Mouse (Mus musculus) neural tube, embryonic 12.5 days (tissue): ENCODE measurements around the gene Sptan1. TPM values are rescaled to one million over a fixed set of nuclear protein-coding genes. Genes with fewer than 3 reads are reported as not detected.

Source experiments
- ATAC-seq: fragments of 200-750 bp; cut with Nextera tagmentation; 2 replicates; pipeline ENCODE4 v1.8.0; 2017; ENCODE audit warnings: low read depth, mild to moderate bottlenecking, moderate TSS enrichment, moderate library complexity; ENCODE audit not compliant: low FRiP score
- H3K27ac ChIP-seq: fragments of 300-500 bp; sonication (generic); 2 replicates; pipeline ENCODE4 v1.5.1; 2016
- H3K27me3 ChIP-seq: fragments of 300-500 bp; sonication (generic); replicated peaks from 2 replicates; pipeline ENCODE4 v1.6.1; 2016; ENCODE audit warnings: mild to moderate bottlenecking
- H3K36me3 ChIP-seq: fragments of 300-500 bp; sonication (generic); 2 replicates; pipeline ENCODE4 v1.6.1; 2016; ENCODE audit warnings: mild to moderate bottlenecking
- H3K4me1 ChIP-seq: fragments of 300-500 bp; sonication (generic); 2 replicates; pipeline ENCODE4 v1.6.1; 2016
- H3K4me2 ChIP-seq: fragments of 300-500 bp; sonication (generic); replicated peaks from 2 replicates; pipeline ENCODE4 v1.6.1; 2016; ENCODE audit warnings: mild to moderate bottlenecking
- H3K4me3 ChIP-seq: fragments of 300-500 bp; sonication (generic); 2 replicates; pipeline ENCODE4 v1.5.1; 2016
- H3K9ac ChIP-seq: fragments of 300-500 bp; sonication (generic); 2 replicates; pipeline ENCODE4 v1.6.1; 2016; ENCODE audit warnings: mild to moderate bottlenecking
- H3K9me3 ChIP-seq: fragments of 300-500 bp; sonication (generic); 2 replicates; pipeline ENCODE4 v1.6.1; 2016; ENCODE audit warnings: mild to moderate bottlenecking
- WGBS: fragments of 180-500 bp; shearing (Covaris S2); methylation state at CpG from one replicate; pipeline ENCODE4 v1.1.7; 2016; 5-methylcytosine and 5-hydroxymethylcytosine counted together
- polyA plus RNA-seq: library from polyadenylated mRNA; unstranded; fragments of >200 nt; fragmentation: Nextera tagmentation; extraction: Ambion mirVana; gene quantifications from 2 replicates; pipeline ENCODE4 v1.2.1, GENCODE M21; 2016

Sptan1 gene
- polyA plus RNA-seq, 1 experiment from 2014 or later = 206 TPM

DNA sequence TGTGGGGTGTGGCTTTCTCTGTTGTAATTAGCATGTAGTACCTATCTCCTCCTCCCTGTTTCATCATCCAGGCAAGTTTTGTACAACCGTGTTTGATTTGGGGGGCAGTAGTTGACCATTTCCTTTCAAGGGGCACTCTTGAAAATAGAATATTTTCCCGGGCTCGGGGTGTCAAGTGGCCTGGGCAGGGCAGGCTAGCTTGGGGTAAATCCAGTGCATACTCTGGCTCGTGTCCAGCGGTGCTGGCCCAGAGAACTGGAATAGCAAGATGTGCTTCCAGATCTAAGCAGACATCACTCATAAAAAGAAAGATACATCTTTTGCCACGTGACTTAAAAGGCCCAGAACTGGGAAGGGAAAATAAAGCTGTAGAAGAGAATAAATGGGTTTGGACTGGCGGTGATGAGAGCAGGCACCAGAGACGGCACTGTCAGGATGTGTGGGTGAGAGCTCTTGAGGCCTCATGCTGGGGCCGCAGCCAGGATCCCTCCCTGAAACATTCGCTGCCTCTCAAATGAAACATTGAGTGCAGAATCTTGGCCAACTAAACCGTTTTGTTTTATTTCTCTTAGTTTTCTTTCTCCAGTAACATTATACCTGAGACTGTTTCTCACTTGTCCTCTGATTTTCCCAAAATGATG, 49.1 kb downstream of the Sptan1 start:
- Histone ChIP-seq H3K4me2 (no peak overlapping the region), H3K27ac (no peak overlapping the region), H3K27me3 (no peaks in the 10 kb centered on the region), H3K9ac (no peak overlapping the region), H3K9me3 (no peaks in the 10 kb centered on the region), H3K4me1 (no peaks in the 10 kb centered on the region), H3K36me3 (peaks cover 98% of the 10 kb centered on the region), H3K4me3 (no peak overlapping the region)
- no peak for ATAC-seq
- 94% methylated on average over 11 of the region's 11 CpGs for WGBS

DNA sequence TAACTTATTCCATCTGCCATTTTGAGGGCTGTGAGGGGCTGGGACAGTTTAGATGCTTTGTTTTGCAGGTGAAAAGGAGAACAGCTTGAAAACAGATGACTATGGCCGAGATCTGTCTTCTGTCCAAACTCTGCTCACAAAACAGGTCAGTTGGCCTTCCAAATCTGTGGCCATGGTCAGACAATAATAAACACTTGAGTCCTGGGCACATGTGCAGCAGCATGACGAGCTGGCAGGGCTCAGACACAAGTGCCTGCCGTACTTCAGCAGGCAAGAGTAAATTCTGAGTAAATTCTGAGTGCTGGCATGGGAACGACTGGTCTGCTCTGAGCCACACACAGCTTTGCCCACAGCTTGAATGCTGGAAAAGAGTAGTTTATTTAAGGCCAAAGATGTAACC, 60.1 kb downstream of the Sptan1 start:
- no peak for ATAC-seq
- 93% methylated on average over 4 of the region's 4 CpGs for WGBS
- Histone ChIP-seq H3K27ac (no peak overlapping the region), H3K4me1 (no peaks in the 10 kb centered on the region), H3K4me2 (no peak overlapping the region), H3K27me3 (no peaks in the 10 kb centered on the region), H3K4me3 (no peak overlapping the region), H3K9me3 (no peaks in the 10 kb centered on the region), H3K36me3 (peaks cover 98% of the 10 kb centered on the region), H3K9ac (no peak overlapping the region)

DNA sequence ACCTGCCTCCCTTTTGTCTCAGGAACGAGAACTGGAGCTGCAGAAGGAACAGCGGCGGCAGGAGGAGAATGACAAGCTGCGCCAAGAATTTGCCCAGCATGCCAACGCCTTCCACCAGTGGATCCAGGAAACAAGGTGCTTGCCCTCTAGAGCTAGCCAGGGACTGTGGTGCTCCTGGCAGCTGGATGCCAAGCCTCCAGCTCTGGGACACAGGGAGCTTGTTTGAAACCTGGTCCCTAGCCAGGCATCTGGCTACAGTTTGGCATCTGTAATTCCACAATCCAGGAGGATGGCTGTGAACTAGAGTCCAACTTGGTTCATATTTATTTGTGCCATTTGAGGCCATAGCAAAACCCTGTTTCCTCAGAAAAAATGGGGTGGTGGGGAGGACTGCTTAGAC, 61.6 kb downstream of the Sptan1 start:
- Histone ChIP-seq H3K36me3 (peaks cover 100% of the 10 kb centered on the region), H3K4me2 (no peak overlapping the region), H3K9ac (no peak overlapping the region), H3K9me3 (no peaks in the 10 kb centered on the region), H3K27me3 (no peaks in the 10 kb centered on the region), H3K4me1 (no peaks in the 10 kb centered on the region), H3K4me3 (no peak overlapping the region), H3K27ac (no peak overlapping the region)
- no peak for ATAC-seq
- WGBS = 95% methylated on average over 5 of the region's 5 CpGs

DNA sequence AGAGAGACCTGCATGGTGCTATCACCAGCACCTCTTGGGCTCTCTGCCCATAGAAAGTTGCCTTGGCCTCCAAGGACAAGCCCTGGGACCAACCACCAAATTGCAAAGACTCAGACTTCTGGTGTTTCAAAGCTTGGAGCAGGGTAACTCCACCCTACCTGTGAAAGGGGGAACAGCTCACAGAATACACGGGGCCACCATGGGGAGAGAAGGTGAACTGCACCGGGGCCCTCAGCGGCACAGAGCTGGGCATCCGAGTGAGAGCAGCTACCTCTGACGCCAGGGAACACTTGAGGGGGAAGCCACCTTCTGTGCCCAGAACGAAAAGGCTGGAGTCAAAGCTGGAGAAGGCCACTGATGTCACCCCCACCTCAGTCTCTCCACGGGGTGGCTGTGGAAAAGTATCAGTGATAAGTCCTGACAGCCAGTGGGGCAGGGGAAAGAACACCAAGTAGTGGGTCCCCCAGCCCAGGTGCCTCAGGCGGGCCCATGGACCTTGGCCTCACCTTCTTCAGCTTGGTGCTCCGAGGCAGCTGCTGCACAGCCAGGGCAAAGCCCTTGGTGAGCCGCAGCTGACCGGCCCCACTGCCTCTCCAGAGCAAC, 67.0 kb downstream of the Sptan1 start:
- WGBS = 70% methylated on average over 11 of the region's 11 CpGs
- Histone ChIP-seq H3K27ac (no peak overlapping the region), H3K4me2 (no peak overlapping the region), H3K4me1 (no peaks in the 10 kb centered on the region), H3K36me3 (peaks cover 70% of the 10 kb centered on the region), H3K9ac (no peak overlapping the region), H3K9me3 (no peaks in the 10 kb centered on the region), H3K27me3 (no peaks in the 10 kb centered on the region), H3K4me3 (no peak overlapping the region)
- ATAC-seq = no peak

DNA sequence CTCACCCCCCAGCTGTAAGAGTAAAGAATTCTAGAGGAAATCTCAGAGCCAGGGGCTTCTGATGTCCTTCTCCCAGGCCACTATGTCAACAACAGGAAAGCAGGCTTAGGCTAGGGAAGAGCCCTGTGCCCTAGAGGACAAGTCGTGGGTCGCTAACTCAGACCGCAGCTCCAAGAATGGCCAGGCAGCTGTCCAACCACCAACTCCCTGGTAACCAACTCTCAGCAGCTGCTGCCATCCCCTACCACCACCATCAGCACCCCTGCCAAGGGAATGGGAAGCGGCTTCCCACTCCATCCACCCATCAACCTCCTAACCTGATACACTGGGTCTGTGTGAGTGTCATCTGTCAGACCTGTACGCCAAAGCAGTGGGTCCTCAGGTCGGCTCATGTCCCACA, 67.6 kb downstream of the Sptan1 start:
- Histone ChIP-seq H3K4me2 (no peak overlapping the region), H3K9ac (no peak overlapping the region), H3K9me3 (no peaks in the 10 kb centered on the region), H3K4me1 (no peaks in the 10 kb centered on the region), H3K27me3 (no peaks in the 10 kb centered on the region), H3K4me3 (no peak overlapping the region), H3K27ac (no peak overlapping the region), H3K36me3 (peaks cover 64% of the 10 kb centered on the region)
- ATAC-seq = no peak
- WGBS = 86% methylated on average over 6 of the region's 6 CpGs

DNA sequence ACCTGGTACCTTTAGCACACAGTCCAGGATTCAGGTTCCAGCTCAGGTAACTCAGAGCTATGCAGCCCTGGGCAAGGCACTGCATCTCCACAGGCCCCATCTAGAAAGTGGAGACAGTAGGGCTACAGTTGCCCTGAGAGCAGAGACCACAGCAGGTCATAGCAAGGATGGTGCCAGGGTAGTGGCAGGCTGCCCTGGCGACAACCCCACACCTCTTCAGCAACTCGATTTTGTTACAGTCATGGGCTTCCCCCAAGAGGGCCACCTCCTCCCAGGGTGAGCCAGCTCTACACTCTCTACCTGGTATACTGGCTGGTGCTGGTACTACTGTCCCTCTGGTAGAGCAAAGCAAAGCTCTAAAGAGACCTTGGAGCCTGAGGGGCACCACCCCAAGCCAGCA, 72.4 kb downstream of the Sptan1 start:
- Histone ChIP-seq H3K27ac (no peak overlapping the region), H3K4me3 (no peak overlapping the region), H3K36me3 (peaks cover 16% of the 10 kb centered on the region), H3K9me3 (no peaks in the 10 kb centered on the region), H3K4me1 (no peaks in the 10 kb centered on the region), H3K9ac (no peak overlapping the region), H3K27me3 (no peaks in the 10 kb centered on the region), H3K4me2 (no peak overlapping the region)
- 84% methylated on average over 2 of the region's 2 CpGs for WGBS
- no peak for ATAC-seq

DNA sequence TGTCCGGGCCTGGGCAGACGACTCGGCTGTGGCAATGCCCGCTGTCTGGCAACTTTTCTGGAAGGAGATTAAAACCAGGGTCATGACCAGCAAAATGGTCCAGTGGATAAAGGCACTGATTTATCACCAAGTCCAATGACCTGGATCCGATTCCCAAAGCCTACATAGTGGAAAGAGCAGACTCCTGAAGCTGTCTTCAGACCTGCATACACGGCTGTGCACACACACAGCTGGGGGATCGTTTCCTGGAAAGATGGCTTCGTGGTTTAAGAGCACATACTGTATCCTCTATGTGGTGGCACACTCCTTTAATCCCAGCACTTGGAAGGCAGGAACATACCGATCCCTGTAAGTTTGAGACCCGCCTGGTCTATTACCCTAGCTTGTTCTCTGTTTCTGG, 73.0 kb downstream of the Sptan1 start:
- 92% methylated on average over 10 of the region's 10 CpGs for WGBS

DNA sequence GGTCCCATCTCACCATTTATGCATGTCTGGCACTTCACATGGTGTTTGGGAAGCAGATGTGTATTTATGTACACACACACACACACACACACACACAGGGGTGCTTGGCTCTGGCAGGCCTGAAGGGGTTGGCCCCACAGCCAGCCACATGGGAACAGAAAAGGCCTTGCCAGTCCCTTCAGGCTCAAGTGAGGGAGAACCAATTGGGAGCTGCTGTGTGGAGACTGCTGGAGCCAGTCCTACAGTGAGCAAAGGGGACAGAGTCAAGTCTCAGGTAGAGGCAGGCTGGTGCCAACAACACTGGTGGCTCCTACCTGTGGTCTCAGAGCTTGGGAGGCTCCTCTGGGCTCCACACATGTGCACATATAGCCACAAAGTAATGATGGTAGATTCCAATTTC, 74.3 kb downstream of the Sptan1 start:
- no peak for ATAC-seq
- Histone ChIP-seq H3K9me3 (no peaks in the 10 kb centered on the region), H3K36me3 (peaks cover 14% of the 10 kb centered on the region; the same call in 1 of the 2 replicates), H3K4me2 (no peak overlapping the region), H3K27ac (no peak overlapping the region), H3K4me3 (no peak overlapping the region), H3K27me3 (no peaks in the 10 kb centered on the region), H3K9ac (no peak overlapping the region), H3K4me1 (no peaks in the 10 kb centered on the region)

More for the DNA sequence above, 73.0 kb downstream of the Sptan1 start:
- Histone ChIP-seq H3K4me3 (no peak overlapping the region), H3K4me1 (no peaks in the 10 kb centered on the region), H3K4me2 (no peak overlapping the region), H3K36me3 (peaks cover 12% of the 10 kb centered on the region; the same call in 1 of the 2 replicates), H3K9me3 (no peaks in the 10 kb centered on the region), H3K9ac (no peak overlapping the region), H3K27me3 (no peaks in the 10 kb centered on the region), H3K27ac (no peak overlapping the region)
- no peak for ATAC-seq

DNA sequence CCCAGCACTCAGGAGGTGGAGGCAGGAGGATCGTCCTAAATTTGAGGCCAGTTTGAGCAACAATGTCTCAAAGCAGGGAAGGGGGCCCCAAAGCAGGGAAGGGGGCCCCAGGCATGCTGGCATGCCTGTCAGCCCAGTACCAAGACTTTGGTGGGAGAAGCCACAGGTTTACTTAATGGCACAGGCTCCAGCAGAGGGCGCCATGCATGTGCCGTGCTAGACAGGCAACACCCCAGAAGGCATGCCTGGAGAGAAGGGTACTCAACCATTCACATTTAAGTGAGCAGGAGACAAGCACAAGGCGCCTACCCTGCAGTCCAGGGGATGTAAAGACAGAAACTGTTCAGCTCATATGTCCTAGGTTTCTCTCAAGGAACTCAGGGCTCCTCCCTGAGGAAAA, 77.1 kb downstream of the Sptan1 start:
- WGBS = 13% methylated on average over 4 of the region's 4 CpGs
- ATAC-seq = no peak

DNA sequence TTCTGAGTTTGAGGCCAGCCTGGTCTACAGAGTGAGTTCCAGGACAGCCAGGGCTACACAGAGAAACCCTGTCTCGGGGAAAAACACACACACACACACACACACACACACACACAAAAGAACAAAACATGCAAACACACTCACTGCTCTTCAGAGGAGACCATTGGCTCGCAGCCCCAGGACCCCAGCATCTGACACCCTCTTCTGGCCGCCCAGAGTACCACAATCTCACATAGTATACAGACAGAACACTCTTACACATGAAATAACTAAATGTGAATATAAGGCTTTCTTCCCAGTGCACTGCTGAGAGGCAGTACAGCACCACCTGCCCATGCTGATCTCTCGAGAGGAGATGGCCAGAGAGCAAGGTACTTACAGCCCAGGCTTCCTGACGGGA, 79.2 kb downstream of the Sptan1 start:
- H3K27ac ChIP-seq = no peak overlapping the region
- no peaks in the 10 kb centered on the region for H3K27me3 ChIP-seq
- peaks cover 16% of the 10 kb centered on the region for H3K36me3 ChIP-seq
- no peak for ATAC-seq
- H3K9me3 ChIP-seq = no peaks in the 10 kb centered on the region
- 89% methylated on average over 5 of the region's 5 CpGs for WGBS
- no peak overlapping the region for H3K4me3 ChIP-seq
- H3K4me1 ChIP-seq = peaks cover 4% of the 10 kb centered on the region; the same call in 1 of the 2 replicates
- H3K9ac ChIP-seq = no peak overlapping the region
- no peak overlapping the region for H3K4me2 ChIP-seq

More for the DNA sequence above, 77.1 kb downstream of the Sptan1 start:
- no peak overlapping the region for H3K4me2 ChIP-seq
- no peaks in the 10 kb centered on the region for H3K27me3 ChIP-seq
- peaks cover 16% of the 10 kb centered on the region for H3K36me3 ChIP-seq
- no peak overlapping the region for H3K9ac ChIP-seq
- H3K27ac ChIP-seq = no peak overlapping the region
- H3K4me1 ChIP-seq = no peaks in the 10 kb centered on the region
- no peak overlapping the region for H3K4me3 ChIP-seq
- no peaks in the 10 kb centered on the region for H3K9me3 ChIP-seq

DNA sequence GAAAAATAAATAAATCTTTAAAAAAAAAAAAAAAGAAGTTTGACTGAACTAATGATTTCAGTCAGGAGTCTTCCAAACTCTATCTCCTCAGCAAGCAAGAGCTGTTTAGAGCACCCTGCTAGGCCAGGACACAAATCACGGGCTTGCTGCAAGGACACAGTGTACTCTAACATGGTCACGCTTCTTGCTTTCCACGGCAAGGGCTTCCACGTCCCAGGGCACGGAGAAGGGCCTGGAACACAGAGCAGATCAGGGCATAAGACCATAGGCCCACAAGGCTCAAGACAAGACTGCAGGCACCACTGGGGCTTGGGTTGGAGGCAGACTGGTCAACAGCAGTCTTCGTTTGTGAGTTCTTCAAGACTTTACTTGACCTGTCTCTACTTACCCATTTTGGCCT, 81.8 kb downstream of the Sptan1 start:
- Histone ChIP-seq H3K27me3 (no peaks in the 10 kb centered on the region), H3K4me3 (no peak overlapping the region), H3K9ac (no peak overlapping the region), H3K36me3 (peaks cover 16% of the 10 kb centered on the region), H3K27ac (no peak overlapping the region), H3K4me2 (no peak overlapping the region), H3K9me3 (no peaks in the 10 kb centered on the region), H3K4me1 (peaks cover 4% of the 10 kb centered on the region; the same call in 1 of the 2 replicates)
- WGBS = 93% methylated on average over 6 of the region's 6 CpGs
- no peak for ATAC-seq

DNA sequence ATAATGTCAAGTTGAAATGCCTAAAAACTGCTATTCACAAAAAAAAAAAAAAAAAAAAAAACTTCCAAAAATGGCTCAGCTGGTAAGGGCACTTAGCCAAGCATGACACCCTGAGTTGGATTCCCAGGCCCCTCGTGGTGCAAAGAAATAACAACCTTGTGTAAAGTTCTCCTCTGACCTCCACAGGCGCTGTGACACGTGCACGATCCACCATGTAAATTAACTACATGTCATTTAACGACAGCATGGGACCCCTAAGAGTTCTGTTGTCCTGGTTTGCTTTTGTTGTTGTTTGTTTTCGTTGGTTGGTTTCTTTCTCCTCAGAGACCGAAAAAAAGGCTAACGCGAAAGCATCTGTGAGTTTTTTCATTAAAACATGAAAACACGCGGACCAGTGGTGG, 82.7 kb downstream of the Sptan1 start:
- H3K9me3 ChIP-seq = no peaks in the 10 kb centered on the region
- peak overlapping the region; percentile 69 for H3K4me2 ChIP-seq
- peaks cover 16% of the 10 kb centered on the region for H3K36me3 ChIP-seq
- no peaks in the 10 kb centered on the region for H3K27me3 ChIP-seq
- peak overlapping the region; percentile 72 for H3K9ac ChIP-seq
- H3K4me1 ChIP-seq = peaks cover 4% of the 10 kb centered on the region; the same call in 1 of the 2 replicates
- WGBS = 65% methylated on average over 11 of the region's 11 CpGs
- peak overlapping the region; percentile 67; the same call in 1 of the 2 replicates for H3K27ac ChIP-seq
- no peak for ATAC-seq
- peak overlapping the region; percentile 65 for H3K4me3 ChIP-seq
